Mouse (Mus musculus) left cerebral cortex, adult 18-20 months (tissue): Measurements from ENCODE around the gene Rbpms2. TPM values are rescaled to one million over a fixed set of nuclear protein-coding genes. Genes with fewer than 3 reads are reported as not detected.

Experiments used
- DNase-seq, 2 experiments: peaks; one replicate each; pipeline ENCODE4 v3.0.0; 2021 to 2022; ENCODE audit warnings: low spot score in 2 of 2, mixed read lengths in 1 of 2
- total RNA-seq, 2 experiments: library from RNA; stranded (reverse); gene quantifications; 2 replicates each; pipeline ENCODE4 v1.2.3; 2021

Gene Rbpms2
- total RNA-seq, 2 experiments from 2014 or later, result 3.0 to 3.6 TPM

DNA sequence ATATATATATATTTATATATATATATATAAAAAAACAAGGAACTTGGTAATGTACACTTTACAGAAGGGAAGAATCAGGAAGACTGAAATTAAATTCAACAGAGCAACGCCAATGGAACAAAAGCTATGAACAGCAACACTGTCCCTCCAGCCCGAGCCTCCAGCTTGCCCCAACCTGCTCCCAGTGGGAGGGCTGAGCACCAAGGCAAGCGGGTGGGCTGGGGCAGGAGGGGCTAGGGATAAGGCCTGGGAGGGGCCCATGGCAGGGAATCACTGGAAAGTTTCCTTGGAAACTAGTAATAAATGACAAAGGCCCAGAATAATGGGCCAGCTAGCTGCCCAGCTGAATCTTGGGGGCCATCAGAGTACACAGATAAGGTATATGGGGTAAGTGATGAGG lies 63.0 kb downstream of the Rbpms2 start:
- no peak for DNase-seq

DNA sequence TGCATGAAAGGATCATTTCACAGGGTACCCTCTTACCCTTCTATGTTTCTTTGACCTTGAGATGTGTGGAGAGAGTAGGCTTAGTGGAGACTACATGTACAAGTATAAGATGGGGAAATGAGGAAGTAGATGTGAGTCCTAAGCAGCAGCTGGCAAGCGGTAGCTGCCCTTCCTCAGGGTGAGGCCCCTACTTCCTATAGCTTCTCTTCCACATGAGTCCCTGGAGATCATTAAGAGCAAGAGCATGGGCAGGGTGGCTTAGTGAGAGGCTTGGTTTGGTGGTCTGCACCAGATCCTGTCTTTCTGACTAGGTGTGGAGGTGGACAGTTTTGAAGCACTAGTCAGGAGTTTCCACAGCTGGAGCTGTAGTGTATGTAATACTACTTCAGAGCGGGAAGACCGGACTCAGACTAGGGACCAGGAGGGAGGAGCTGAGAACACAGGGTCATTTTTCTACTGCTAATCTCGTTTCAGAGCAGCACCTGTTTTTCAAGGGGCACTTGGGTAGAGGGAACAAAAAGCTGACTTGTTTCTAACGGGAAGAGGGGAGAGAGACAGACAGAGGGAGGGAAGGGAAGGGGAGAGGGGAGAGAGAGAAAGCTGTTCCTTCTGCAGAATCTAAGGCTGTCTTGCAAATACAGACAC lies 63.6 kb downstream of the Rbpms2 start:
- no peak for DNase-seq

GRCm38 (mm10) chr9:65695646-65696045 lies 66.2 kb downstream of the Rbpms2 start:
- DNase-seq, result peak; percentile 50 to 56

DNA sequence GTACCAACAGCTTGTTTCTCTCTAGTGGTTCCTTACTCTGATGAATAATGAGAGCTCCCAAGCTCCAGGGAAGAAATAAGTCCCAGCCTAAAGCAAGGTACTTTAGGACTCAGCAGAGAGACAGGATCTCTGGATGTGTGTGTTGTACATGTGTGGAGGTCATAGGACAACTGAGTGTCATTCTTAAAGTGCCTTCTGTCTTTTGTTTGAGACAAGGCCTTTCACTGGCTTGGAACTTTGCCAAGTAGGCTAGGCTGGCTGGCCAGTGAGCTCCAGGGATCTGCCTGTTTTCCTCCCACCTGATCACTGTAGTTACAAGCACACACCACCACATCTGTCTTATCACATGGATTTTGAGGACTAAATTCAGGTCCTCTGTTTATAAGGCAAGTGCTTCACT lies 66.9 kb downstream of the Rbpms2 start:
- DNase-seq, result no peak

- no peak for DNase-seq
Observed at GRCm38 (mm10) chr9:65697356-65697755, 67.9 kb downstream of the Rbpms2 start.

GRCm38 (mm10) chr9:65697992-65698391 lies 68.5 kb downstream of the Rbpms2 start:
- DNase-seq, result no peak

- DNase-seq, result no peak
Observed at GRCm38 (mm10) chr9:65700504-65700903, 71.1 kb downstream of the Rbpms2 start.

DNA sequence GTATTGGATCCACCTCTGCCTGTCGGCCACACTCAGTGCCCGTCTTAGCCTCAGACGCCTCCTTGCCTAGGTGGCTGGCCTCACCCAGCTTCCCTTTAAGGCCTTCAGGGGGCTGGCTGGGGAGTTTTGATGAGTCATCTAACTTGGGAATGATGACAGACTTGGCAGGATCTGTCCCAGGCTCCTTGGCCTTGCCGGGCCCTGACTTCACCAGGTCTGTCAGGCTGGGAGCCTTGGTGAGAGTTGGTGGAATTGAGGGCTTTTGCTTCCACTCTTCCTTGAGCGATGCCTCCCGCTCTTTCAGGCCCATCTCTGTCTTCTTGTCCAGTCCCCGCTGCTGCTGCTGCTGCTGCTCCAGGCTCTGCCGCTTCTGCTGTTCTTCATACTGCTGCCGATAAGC lies 72.8 kb downstream of the Rbpms2 start:
- DNase-seq, result no peak

DNA sequence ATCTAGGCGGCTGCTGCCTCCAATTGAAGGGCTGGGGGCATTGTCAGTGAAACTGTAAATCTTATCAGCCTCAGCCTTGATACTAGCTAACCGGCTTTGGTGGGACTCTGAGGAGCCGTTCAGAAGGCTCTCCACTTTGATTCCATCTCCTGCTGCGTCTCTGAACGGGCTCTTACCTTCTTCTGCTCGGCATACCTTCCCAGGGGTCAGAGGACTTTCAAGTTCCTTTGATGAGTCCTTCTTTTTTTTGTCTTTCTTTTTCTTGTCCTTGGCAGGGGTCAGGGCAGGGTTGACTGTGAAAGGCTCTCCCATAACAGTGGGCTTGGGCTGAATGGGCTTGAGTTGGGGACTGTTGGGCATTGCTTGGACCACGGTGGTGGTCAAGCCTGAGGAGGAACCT lies 73.8 kb downstream of the Rbpms2 start:
- DNase-seq, result no peak

- no peak for DNase-seq
Observed at GRCm38 (mm10) chr9:65703926-65704595, 74.6 kb downstream of the Rbpms2 start.

Other genes with a start within 250 kb of the Rbpms2 start
- gene Kbtbd13, start 238.0 kb upstream of the Rbpms2 start, total RNA-seq, result under 1 TPM in 1 of 2 experiments, not detected in 1; 0.16 TPM
- 1 to 10 TPM; 2.4 to 2.7 TPM for gene Rasl12, start 231.1 kb upstream of the Rbpms2 start, total RNA-seq
- gene Slc51b, start 206.7 kb upstream of the Rbpms2 start, total RNA-seq, result not detected
- gene Mtfmt, start 193.9 kb upstream of the Rbpms2 start, total RNA-seq, result 10 to 100 TPM; 15.4 to 16.5 TPM
- 10 to 100 TPM; 27.6 to 34.9 TPM for gene Spg21, start 168.7 kb upstream of the Rbpms2 start, total RNA-seq
- gene Ankdd1a, start 109.5 kb upstream of the Rbpms2 start, total RNA-seq, result 1 to 10 TPM; 2.3 to 3.7 TPM
- gene Plekho2, start 49.6 kb upstream of the Rbpms2 start, total RNA-seq, result 10 to 100 TPM; 11.6 to 18.2 TPM
- gene Pif1, start 42.5 kb upstream of the Rbpms2 start, total RNA-seq, result under 1 TPM; 0.45 to 0.46 TPM
- 100 to 1,000 TPM; 241 to 243 TPM for gene Oaz2, start 38.4 kb downstream of the Rbpms2 start, total RNA-seq
- 10 to 100 TPM; 50.7 to 53.7 TPM for gene Zfp609, start 197.9 kb downstream of the Rbpms2 start, total RNA-seq